Mouse (Mus musculus): Measurements from ENCODE around the gene 4921539E11Rik.

- TF ChIP-seq CTCF (IDR thresholded peaks at IDR 0.05; ENCODE audit: extremely low read depth, insufficient read depth, low read length): no peak
- peak; percentile 40; the same call in 1 of the 2 replicates for TF ChIP-seq POLR2A (IDR thresholded peaks at IDR 0.05; ENCODE audit: extremely low read depth, insufficient read depth, low read length)
Measured at GRCm38 (mm10) chr4:103214925-103215820, 75.5 kb downstream of the 4921539E11Rik start, which contains the start of gene Slc35d1.

All from cortical plate, adult 2 months (tissue).